Mouse (Mus musculus) stomach, postnatal 0 days (tissue): ENCODE data around the gene Cd19.

ENCODE experiments used
- CTCF ChIP-seq: IDR thresholded peaks from 2 replicates; pipeline ENCODE4 v1.5.1; 2016; ENCODE audit warnings: antibody characterized with exemption, low read depth, mild to moderate bottlenecking, moderate library complexity
- EP300 ChIP-seq: optimal IDR thresholded peaks from 2 replicates; pipeline ENCODE3; 2016; ENCODE audit warnings: antibody characterized with exemption

- TF ChIP-seq EP300 (no peak), CTCF (no peak)
Observed at GRCm38 (mm10) chr7:126414725-126415124, at the start of gene Cd19.
